Mouse (Mus musculus) heart, adult 2 months (tissue): ENCODE data around the gene Pip4k2c. TPM values are rescaled to one million over a fixed set of nuclear protein-coding genes. Genes with fewer than 3 reads are reported as not detected.

Source experiments
- DNase-seq, 2 experiments: peaks; one replicate each; pipeline ENCODE4 v3.0.0; 2021
- H3K27ac ChIP-seq: fragments of 200-600 bp; 2 replicates; pipeline ENCODE4 v1.8.1; 2022
- H3K27me3 ChIP-seq: fragments of 200-500 bp; 2 replicates; pipeline ENCODE4 v1.6.1; 2012; ENCODE audit warnings: mild to moderate bottlenecking, low read length, inconsistent platforms, mixed read lengths; ENCODE audit not compliant: control insufficient read depth, insufficient read depth
- H3K36me3 ChIP-seq: fragments of 200-500 bp; 2 replicates; pipeline ENCODE4 v1.6.1; 2012; ENCODE audit warnings: low read length, inconsistent platforms; ENCODE audit not compliant: control insufficient read depth, insufficient read depth
- H3K4me1 ChIP-seq: fragments of 200-500 bp; 2 replicates; pipeline ENCODE4 v1.6.1; 2011; ENCODE audit warnings: low read length; ENCODE audit not compliant: control insufficient read depth, insufficient read depth
- H3K4me3 ChIP-seq: fragments of 200-600 bp; 2 replicates; pipeline ENCODE4 v1.8.1; 2022
- H3K79me2 ChIP-seq: fragments of 200-500 bp; replicated peaks from 2 replicates; pipeline ENCODE4 v1.6.1; 2012; ENCODE audit warnings: mild to moderate bottlenecking, inconsistent platforms, low read length, moderate library complexity, mixed read lengths; ENCODE audit not compliant: control insufficient read depth, insufficient read depth
- H3K9ac ChIP-seq: fragments of 200-500 bp; 2 replicates; pipeline ENCODE4 v1.6.1; 2012; ENCODE audit warnings: low read depth, mild to moderate bottlenecking, control low read depth, inconsistent platforms, low read length, mixed read lengths
- CTCF ChIP-seq: fragments of 200-600 bp; IDR thresholded peaks from 2 replicates; pipeline ENCODE4 v1.8.1; 2022; ENCODE audit warnings: antibody characterized with exemption, mild to moderate bottlenecking, moderate library complexity
- EP300 ChIP-seq: fragments of 200-500 bp; IDR thresholded peaks from 2 replicates; pipeline ENCODE4 v1.6.1; 2011; ENCODE audit warnings: low read depth, low read length, control low read depth; ENCODE audit not compliant: insufficient read depth
- POLR2A ChIP-seq: fragments of 200-500 bp; IDR thresholded peaks from 2 replicates; pipeline ENCODE4 v1.6.1; 2011; ENCODE audit warnings: mild to moderate bottlenecking, low read depth, low read length, control low read depth; ENCODE audit not compliant: insufficient read depth
- WGBS: fragments of 180-500 bp; shearing (Covaris S2); methylation state at CpG from one replicate; pipeline ENCODE4 v1.1.7; 2018; 5-methylcytosine and 5-hydroxymethylcytosine counted together
- intact Hi-C: fragments of 180-260 bp; cut with DNase I; formaldehyde crosslinking; loops from one replicate; pipeline ENCODE4 v1.15.1; 2025
- long read RNA-seq: library from polyadenylated mRNA; stranded (forward); transcript quantifications from one replicate; pipeline ENCODE4 v2.0.0, GENCODE M21; 2021
- polyA plus RNA-seq: library from polyadenylated mRNA; depleted of rRNA; stranded (reverse); fragments of >200 nt; gene quantifications from 2 replicates; pipeline ENCODE4 v1.2.3, GENCODE M21; 2012; rRNA removed
- total RNA-seq, 2 experiments: library from RNA; stranded (reverse); gene quantifications; 2 replicates each; pipeline ENCODE4 v1.2.3; 2021

The Pip4k2c gene
- total RNA-seq (10 to 100 TPM; 25.7 to 28.8 TPM), polyA plus RNA-seq (29.0 and 42.3 TPM in 2 replicates)
- long read RNA-seq, transcript Pip4k2c-201 (10 exons, 3,307 nt): major isoform, 26 of 36 reads
- long read RNA-seq, partial matches to known transcripts: 3 of 36 reads
- long read RNA-seq, other reads (novel, unspliced or antisense): 7 of 36 reads

- Histone ChIP-seq H3K9ac (peak within 1 kb of the TSS; percentile 73), H3K27ac (peak within 1 kb of the TSS; percentile 70), H3K27me3 (no peaks in the 10 kb centered on the region), H3K4me3 (peak within 1 kb of the TSS; percentile 89), H3K4me1 (peaks cover 4% of the 10 kb centered on the region), H3K36me3 (no peaks in the 10 kb centered on the region), H3K79me2 (no peaks in the 10 kb centered on the region; the same call in 1 of the 2 replicates)
- 1% methylated on average over 47 of the region's 47 CpGs for WGBS
- TF ChIP-seq CTCF: no peak
- TF ChIP-seq POLR2A: no peak; the same call in none of the 2 replicates
- TF ChIP-seq EP300: no peak
- intact Hi-C loops: loop anchor here (5.0 kb wide), 1 partner anchor 34 kb away; no protein-coding TSS in a partner anchor
- peak; percentile 94 for DNase-seq
Measured at GRCm38 (mm10) chr10:127211414-127211854, at the start of gene Pip4k2c. TSS of gene Pip4k2c (minus strand) at chr10:127211585.

- 73% methylated on average over 8 of the region's 8 CpGs for WGBS
- Histone ChIP-seq H3K79me2 (no peaks in the 10 kb centered on the region), H3K4me1 (peaks cover 2% of the 10 kb centered on the region; the same call in 1 of the 2 replicates), H3K4me3 (no peak overlapping the region), H3K27ac (no peak overlapping the region), H3K9ac (no peak overlapping the region), H3K36me3 (no peaks in the 10 kb centered on the region), H3K27me3 (no peaks in the 10 kb centered on the region)
- no peak for DNase-seq
- intact Hi-C loops: no loop called here
- TF ChIP-seq POLR2A (no peak), CTCF (no peak), EP300 (no peak)
Measured at GRCm38 (mm10) chr10:127258489-127258888, 47.1 kb upstream of the Pip4k2c start.

GRCm38 (mm10) chr10:127257790-127258189 lies 46.4 kb upstream of the Pip4k2c start:
- no peak for TF ChIP-seq EP300
- TF ChIP-seq CTCF: no peak
- TF ChIP-seq POLR2A: no peak
- no peaks in the 10 kb centered on the region for H3K79me2 ChIP-seq
- no peak overlapping the region for H3K27ac ChIP-seq
- H3K27me3 ChIP-seq: no peaks in the 10 kb centered on the region
- 73% methylated on average over 6 of the region's 6 CpGs for WGBS
- intact Hi-C loops: no loop called here
- DNase-seq: no peak
- no peak overlapping the region for H3K4me3 ChIP-seq
- H3K4me1 ChIP-seq: peaks cover 2% of the 10 kb centered on the region; the same call in 1 of the 2 replicates
- H3K9ac ChIP-seq: no peak overlapping the region
- no peaks in the 10 kb centered on the region for H3K36me3 ChIP-seq

GRCm38 (mm10) chr10:127255625-127256345 lies 44.4 kb upstream of the Pip4k2c start:
- no peaks in the 10 kb centered on the region for H3K79me2 ChIP-seq
- no peaks in the 10 kb centered on the region for H3K4me1 ChIP-seq
- no peak overlapping the region for H3K4me3 ChIP-seq
- H3K27ac ChIP-seq: no peak overlapping the region
- no peaks in the 10 kb centered on the region for H3K36me3 ChIP-seq
- no peaks in the 10 kb centered on the region for H3K27me3 ChIP-seq
- no peak overlapping the region for H3K9ac ChIP-seq
- peak; percentile 60 to 65 for DNase-seq
- 19% methylated on average over 14 of the region's 14 CpGs for WGBS
- TF ChIP-seq CTCF (peak; percentile 54), EP300 (no peak), POLR2A (no peak)
- intact Hi-C loops: no loop called here

- H3K27ac ChIP-seq: no peak overlapping the region
- DNase-seq: no peak
- H3K9ac ChIP-seq: no peak overlapping the region
- H3K79me2 ChIP-seq: no peaks in the 10 kb centered on the region
- WGBS: 75% methylated on average over 5 of the region's 5 CpGs
- H3K4me3 ChIP-seq: no peak overlapping the region
- H3K27me3 ChIP-seq: no peaks in the 10 kb centered on the region
- intact Hi-C loops: no loop called here
- no peaks in the 10 kb centered on the region for H3K36me3 ChIP-seq
- TF ChIP-seq EP300 (no peak), CTCF (no peak), POLR2A (no peak)
- no peaks in the 10 kb centered on the region for H3K4me1 ChIP-seq
Measured at GRCm38 (mm10) chr10:127250810-127251209, 39.4 kb upstream of the Pip4k2c start.

GRCm38 (mm10) chr10:127238241-127238824 lies 26.9 kb upstream of the Pip4k2c start:
- Histone ChIP-seq H3K27me3 (no peaks in the 10 kb centered on the region; the same call in 1 of the 2 replicates), H3K79me2 (no peaks in the 10 kb centered on the region), H3K4me1 (no peaks in the 10 kb centered on the region), H3K9ac (no peak overlapping the region), H3K27ac (no peak overlapping the region), H3K4me3 (no peak overlapping the region), H3K36me3 (no peaks in the 10 kb centered on the region)
- 55% methylated on average over 18 of the region's 18 CpGs for WGBS
- intact Hi-C loops: no loop called here
- no peak for DNase-seq
- no peak for TF ChIP-seq CTCF
- TF ChIP-seq EP300: no peak
- no peak for TF ChIP-seq POLR2A
